Mouse (Mus musculus) adrenal gland, adult 2 months (tissue): ENCODE measurements around the gene Trmt1. TPM values are rescaled to one million over a fixed set of nuclear protein-coding genes. Genes with fewer than 3 reads are reported as not detected.
"Not testable (repeated sequence)": the region's sequence is repeated elsewhere in the genome, so short reads cannot be mapped to it uniquely, and the experiment has no call there.

Experiments
- DNase-seq: peaks from one replicate; pipeline ENCODE4 v3.0.0; 2021
- polyA plus RNA-seq: library from polyadenylated mRNA; depleted of rRNA; stranded (reverse); fragments of >200 nt; gene quantifications from 2 replicates; pipeline ENCODE4 v1.2.3, GENCODE M21; 2012
- total RNA-seq, 2 experiments: library from RNA; stranded (reverse); gene quantifications; 2 replicates each; pipeline ENCODE4 v1.2.3; 2021

Gene Trmt1
- total and polyA plus RNA-seq, 3 experiments: 57.0 to 160 (median 68.5) TPM

- no peak for DNase-seq
Measured at GRCm38 (mm10) chr8:84658951-84659350, 27.2 kb upstream of the Trmt1 start.

- peak; percentile 73 for DNase-seq
Measured at GRCm38 (mm10) chr8:84659936-84660818, 25.9 kb upstream of the Trmt1 start.

GRCm38 (mm10) chr8:84660819-84661457 lies 25.2 kb upstream of the Trmt1 start:
- DNase-seq: peak; percentile 65

- DNase-seq: peak; percentile 97
Measured at GRCm38 (mm10) chr8:84661458-84661871, 24.6 kb upstream of the Trmt1 start.

- DNase-seq: peak; percentile 75
Measured at GRCm38 (mm10) chr8:84661961-84662571, 24.0 kb upstream of the Trmt1 start.

- DNase-seq: peak; percentile 96
Measured at GRCm38 (mm10) chr8:84662581-84663065, 23.5 kb upstream of the Trmt1 start, which contains the start of gene Ier2. Gene Ier2, minus strand, starts transcription at chr8:84662852.

- DNase-seq: peak; percentile 99
Measured at GRCm38 (mm10) chr8:84663483-84664327, 22.4 kb upstream of the Trmt1 start.

GRCm38 (mm10) chr8:84664566-84665384 lies 21.3 kb upstream of the Trmt1 start:
- peak; percentile 89 for DNase-seq

- DNase-seq: no peak
Measured at GRCm38 (mm10) chr8:84665385-84665893, 20.7 kb upstream of the Trmt1 start.

- no peak for DNase-seq
Measured at GRCm38 (mm10) chr8:84668081-84668480, 18.0 kb upstream of the Trmt1 start.

- DNase-seq: no peak
Measured at GRCm38 (mm10) chr8:84668731-84669485, 17.2 kb upstream of the Trmt1 start.

- not testable (repeated sequence) for DNase-seq
Measured at GRCm38 (mm10) chr8:84670295-84671006, 15.7 kb upstream of the Trmt1 start.

- no peak for DNase-seq
Measured at GRCm38 (mm10) chr8:84677305-84677704, 8.8 kb upstream of the Trmt1 start.

GRCm38 (mm10) chr8:84681476-84681875 lies 4.6 kb upstream of the Trmt1 start:
- DNase-seq: no peak

- no peak for DNase-seq
Measured at GRCm38 (mm10) chr8:84682257-84682656, 3.9 kb upstream of the Trmt1 start.

- no peak for DNase-seq
Measured at GRCm38 (mm10) chr8:84684537-84684936, 1.6 kb upstream of the Trmt1 start.

GRCm38 (mm10) chr8:84687003-84687704 lies 1.0 kb downstream of the Trmt1 start:
- DNase-seq: no peak

GRCm38 (mm10) chr8:84687705-84688100 lies 1.6 kb downstream of the Trmt1 start, which contains the start of gene Nacc1:
Gene Nacc1, minus strand, starts transcription at chr8:84687862.
- peak; percentile 93 for DNase-seq
